Mouse (Mus musculus) C2C12 (cell line): Measurements from ENCODE around the gene Fam222b.

ENCODE experiments used
- CTCF ChIP-seq: IDR thresholded peaks from one replicate; pipeline ENCODE4 v1.5.1; 2011; ENCODE audit not compliant: control insufficient read depth, insufficient read depth, insufficient read length
- MYOD1 ChIP-seq: IDR thresholded peaks from one replicate; pipeline ENCODE4 v1.6.1; 2011; ENCODE audit warnings: low read depth; ENCODE audit not compliant: control insufficient read depth, insufficient read length
- USF1 ChIP-seq: IDR thresholded peaks from one replicate; pipeline ENCODE4 v1.6.1; 2011; ENCODE audit warnings: low read depth, mild to moderate bottlenecking, control low read depth, moderate library complexity

- TF ChIP-seq CTCF = no peak
- no peak for TF ChIP-seq MYOD1
- TF ChIP-seq USF1 = no peak
Observed at GRCm38 (mm10) chr11:78164604-78164923, 70.1 kb downstream of the Fam222b start.
